8 mouse cellular contexts compared by ENCODE assay signal in genomic region chr11:89243370-89243769, GRCm38 (mm10). TPM values are rescaled to one million over a fixed set of nuclear protein-coding genes. Genes with fewer than 3 reads are reported as not detected.
DNase-seq lines count a peak whose midpoint lies in the region; ATAC-seq lines count a peak whose summit lies in the region.

No protein-coding gene starts in this region.

- H3K27ac ChIP-seq in midbrain, embryonic 14.5 days (replicated peaks; ENCODE audit: low read depth, low read length), result no peak overlapping the region

- no peaks in the 10 kb centered on the region for H3K36me3 ChIP-seq in midbrain, embryonic 14.5 days (ENCODE audit: control insufficient read depth, insufficient read depth, low read length)

- peak; percentile 46 for DNase-seq in heart, postnatal 4 days
- DNase-seq in heart, postnatal 25 days (ENCODE audit: low spot score), result no peak
- DNase-seq in urinary bladder, postnatal 14 days (ENCODE audit: low spot score), result peak; percentile 9
- DNase-seq in urinary bladder, adult 2 months (ENCODE audit: low spot score), result no peak
- peak; percentile 27 to 31 for DNase-seq in frontal cortex, postnatal 36 days (ENCODE audit: low spot score in 2 of 2)
- DNase-seq in midbrain, embryonic 14.5 days, result peak; percentile 80
- no peak for DNase-seq in gastrocnemius, postnatal 25 days
- no peak for DNase-seq in heart, postnatal 36 days

- H3K27me3 ChIP-seq in midbrain, embryonic 14.5 days (ENCODE audit: control insufficient read depth, insufficient read depth, low read length), result no peaks in the 10 kb centered on the region

- no peaks in the 10 kb centered on the region for H3K4me1 ChIP-seq in midbrain, embryonic 14.5 days (ENCODE audit: control insufficient read depth, insufficient read depth, low read length)

- intact Hi-C loops in heart, postnatal 25 days (cut with DNase I), result no loop called here
- intact Hi-C loops in heart, postnatal 36 days (cut with DNase I), result no loop called here

- H3K9ac ChIP-seq in midbrain, embryonic 14.5 days (replicated peaks; ENCODE audit: low read length), result no peak overlapping the region

- WGBS in midbrain, embryonic 14.5 days, result 25% methylated on average over 3 of the region's 3 CpGs

- H3K4me3 ChIP-seq in midbrain, embryonic 14.5 days (replicated peaks; ENCODE audit: low read depth, low read length), result no peak overlapping the region

- ATAC-seq in midbrain, embryonic 14.5 days (ENCODE audit: low FRiP score, low TSS enrichment), result no peak

- no peak overlapping the region for H3K4me2 ChIP-seq in midbrain, embryonic 14.5 days (ENCODE audit: low read length)

- no peaks in the 10 kb centered on the region for H3K9me3 ChIP-seq in midbrain, embryonic 14.5 days (ENCODE audit: control insufficient read depth, low read length)

RNA-seq across cellular contexts. Expression of gene Nog, which starts 58.8 kb away (rescaled TPM):
- total RNA-seq in heart, postnatal 4 days (2021), result under 1 TPM; 0.48 to 0.50 TPM
- total RNA-seq in heart, postnatal 25 days (2021), result under 1 TPM; 0.25 to 0.44 TPM
- polyA plus RNA-seq in urinary bladder, adult 2 months (2012; rRNA removed), result 1.2 and 1.7 TPM in 2 replicates
- 4.3 and 5.2 TPM in 2 replicates for polyA plus RNA-seq in midbrain, embryonic 14.5 days (2014; fragmentation: Nextera tagmentation; extraction: Ambion mirVana)
- total RNA-seq in gastrocnemius, postnatal 25 days (2021), result 1 to 10 TPM; 1.6 TPM
- total RNA-seq in heart, postnatal 36 days (2021), result under 1 TPM; 0.22 to 0.60 TPM

Comparison
In these comparisons a context has a peak if more than half of its experiments do, and no peak if none do; other contexts are left out.
1. DNase-seq: peak in heart, postnatal 4 days (single experiment), urinary bladder, postnatal 14 days (single experiment), frontal cortex, postnatal 36 days (2 of 2) and midbrain, embryonic 14.5 days (single experiment); none in heart, postnatal 25 days (single experiment), urinary bladder, adult 2 months (single experiment), gastrocnemius, postnatal 25 days (single experiment) and heart, postnatal 36 days (0 of 2).